Mouse (Mus musculus) Patski (cell line): Measurements from ENCODE around the gene AW551984. TPM values are rescaled to one million over a fixed set of nuclear protein-coding genes. Genes with fewer than 3 reads are reported as not detected.

Experiments used
- ATAC-seq: fragments of 100-300 bp; one replicate; pipeline ENCODE4 v1.8.0; 2021
- CTCF ChIA-PET: fragments of 350-600 bp; sonication (Branson Sonifier 250); formaldehyde crosslinking; loops from one replicate; lab custom pipeline; 2022; ENCODE audit warnings: inconsistent platforms; lab: Charles Lee
- POLR2A ChIA-PET: fragments of 350-600 bp; sonication (Branson Sonifier 250); formaldehyde crosslinking; loops from one replicate; lab custom pipeline; 2022; ENCODE audit warnings: antibody characterized with exemption, inconsistent platforms; lab: Charles Lee
- DNase-seq: peaks from one replicate; pipeline ENCODE4 v3.0.0-alpha.2; 2011; ENCODE audit warnings: low read depth, low spot score
- H3K27me3 ChIP-seq: fragments of 371-371 bp; one replicate; pipeline ENCODE4 v1.5.1; 2021
- CTCF ChIP-seq: fragments of 100-300 bp; IDR thresholded peaks from one replicate; pipeline ENCODE4 v1.5.1; 2021
- in situ Hi-C: fragments of 300-500 bp; cut with MboI; formaldehyde crosslinking; loops from 3 replicates; pipeline ENCODE4 v1.11.1; 2018; ENCODE audit warnings: low pct_unique_long_range_greater_than_20kb, mixed read lengths
- polyA plus RNA-seq: library from polyadenylated mRNA; unstranded; gene quantifications from one replicate; pipeline ENCODE4 v1.2.3, GENCODE M21; 2021

Gene AW551984
- polyA plus RNA-seq, 1 experiment from 2014 or later, result not detected

DNA sequence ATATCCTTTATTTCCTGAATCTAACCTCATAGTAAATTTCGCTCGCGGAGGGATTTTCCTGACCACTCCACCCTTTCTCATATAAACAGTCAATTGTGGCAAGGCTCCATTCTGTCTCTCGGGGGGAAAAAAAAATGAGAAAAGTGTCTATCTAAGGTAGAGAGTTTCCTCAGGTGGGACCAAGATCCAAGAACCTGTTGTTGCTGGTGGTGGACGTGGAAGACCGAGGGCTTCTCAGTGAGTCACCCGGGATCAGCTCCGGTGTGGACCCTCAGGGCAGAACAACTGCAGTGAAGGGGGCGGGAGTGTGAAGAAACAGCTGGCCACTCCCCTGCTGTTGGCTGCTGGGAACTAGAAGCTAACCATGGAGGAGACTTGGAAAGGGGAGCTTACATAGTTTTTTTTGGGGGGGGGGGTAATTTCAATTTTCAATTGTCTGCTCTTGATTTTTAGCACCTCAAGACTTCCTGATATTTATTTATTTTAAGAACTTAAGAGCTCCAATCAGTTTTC is 814 bp downstream of the AW551984 start:
- no peak for ATAC-seq
- TF ChIP-seq CTCF, result no peak
- in situ Hi-C loops, result no loop called here
- DNase-seq, result no peak
- ChIA-PET CTCF (no interaction called here), POLR2A (interaction anchor here (0.6 kb wide), 1 partner anchor 679 kb away, joined by 4 read pairs; no protein-coding TSS in a partner anchor)
- H3K27me3 ChIP-seq, result peaks cover 12% of the 10 kb centered on the region

DNA sequence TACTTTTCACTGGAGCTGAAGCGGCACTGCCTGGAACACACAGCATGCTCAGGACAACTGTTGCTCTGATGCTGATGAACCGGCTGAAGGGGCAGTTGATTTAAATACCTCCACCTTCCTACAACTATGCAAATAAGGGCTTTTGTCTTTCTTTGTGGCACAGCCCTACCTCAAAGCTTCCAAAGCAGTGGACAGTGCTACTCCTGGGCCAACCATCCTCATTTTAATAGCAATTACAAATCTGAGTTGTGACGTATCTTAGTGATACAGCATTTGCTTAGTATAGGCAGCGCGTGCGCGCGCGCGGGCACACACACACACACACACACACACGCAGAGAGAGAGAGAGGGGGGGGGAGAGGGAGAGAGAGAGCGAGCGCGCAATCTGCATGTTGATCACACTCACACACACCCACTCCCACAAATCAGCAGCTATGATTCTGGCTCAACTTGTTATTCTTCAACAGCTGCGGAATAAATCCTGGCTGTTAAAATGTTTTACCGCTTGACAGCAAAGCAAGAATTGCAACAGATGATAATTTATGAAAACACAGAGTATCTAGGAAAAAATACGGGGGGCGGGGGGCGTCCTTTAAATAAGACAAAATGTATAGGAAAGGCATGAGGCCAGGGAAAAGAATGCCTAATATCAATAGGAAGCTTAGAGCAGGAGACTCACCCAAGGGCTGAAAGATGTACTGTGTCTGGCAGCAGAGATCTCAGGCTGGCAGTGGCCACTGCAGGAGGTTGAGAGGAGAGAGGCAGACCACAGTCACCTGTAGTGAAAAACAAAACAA is 1.5 kb downstream of the AW551984 start:
- CTCF ChIA-PET, result no interaction called here
- in situ Hi-C loops, result no loop called here

GRCm38 (mm10) chr9:39577050-39577449 is 27.2 kb downstream of the AW551984 start:
- ChIA-PET CTCF (no interaction called here), POLR2A (interaction anchor here (0.6 kb wide), 1 partner anchor 20 kb away, joined by 4 read pairs; no protein-coding TSS in a partner anchor)
- in situ Hi-C loops, result no loop called here
- TF ChIP-seq CTCF, result no peak
- DNase-seq (no peak), ATAC-seq (no peak)
- H3K27me3 ChIP-seq, result peaks cover 5% of the 10 kb centered on the region

More for the DNA sequence above, 1.5 kb downstream of the AW551984 start:
- TF ChIP-seq CTCF, result no peak
- H3K27me3 ChIP-seq, result peaks cover 12% of the 10 kb centered on the region
- POLR2A ChIA-PET, result interaction anchor here (0.6 kb wide), 1 partner anchor 15 kb away, joined by 8 read pairs; no protein-coding TSS in a partner anchor
- DNase-seq, result no peak
- no peak for ATAC-seq

DNA sequence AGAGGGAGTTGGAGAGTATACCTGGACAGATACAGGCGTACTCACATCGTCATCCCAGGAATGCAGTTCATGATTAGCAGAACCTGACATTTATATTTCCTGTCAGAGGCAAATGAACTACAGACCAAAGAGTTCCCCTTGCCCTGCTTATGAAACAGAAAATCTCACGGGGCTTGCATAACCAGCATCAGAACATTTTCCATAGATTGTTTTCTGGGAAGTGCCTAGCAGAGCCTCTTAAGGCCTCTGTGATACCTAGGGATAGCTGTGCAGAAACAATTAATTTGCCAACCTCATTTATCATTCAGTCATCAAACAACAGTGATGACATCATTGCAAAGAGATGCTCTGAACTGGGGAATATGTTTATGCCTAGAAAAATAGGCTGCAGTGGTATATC is 28.7 kb downstream of the AW551984 start, which contains the start of gene Olfr959:
Gene Olfr959, minus strand, starts transcription at position 101 of the 400 bp plus-strand sequence.
- CTCF ChIA-PET, result no interaction called here

GRCm38 (mm10) chr9:39558349-39558647 is 45.9 kb downstream of the AW551984 start:
- H3K27me3 ChIP-seq, result peaks cover 7% of the 10 kb centered on the region
- no peak for TF ChIP-seq CTCF
- DNase-seq (no peak), ATAC-seq (no peak)
- in situ Hi-C loops, result no loop called here
- ChIA-PET POLR2A (no interaction called here), CTCF (interaction anchor here (1.7 kb wide), 1 partner anchor 10 kb away, joined by 4 read pairs; no protein-coding TSS in a partner anchor)

More for the DNA sequence above, 28.7 kb downstream of the AW551984 start, which contains the start of gene Olfr959:
- POLR2A ChIA-PET, result no interaction called here
- no peak for TF ChIP-seq CTCF
- H3K27me3 ChIP-seq, result peaks cover 5% of the 10 kb centered on the region
- ATAC-seq, result no peak
- no peak for DNase-seq
- in situ Hi-C loops, result no loop called here

- peaks cover 7% of the 10 kb centered on the region for H3K27me3 ChIP-seq
- no peak for ATAC-seq
- DNase-seq, result no peak
- ChIA-PET CTCF (interaction anchor here (1.7 kb wide), 1 partner anchor 10 kb away, joined by 4 read pairs; no protein-coding TSS in a partner anchor), POLR2A (no interaction called here)
- in situ Hi-C loops, result no loop called here
- no peak for TF ChIP-seq CTCF
These were observed 46.5 kb downstream of the AW551984 start for GRCm38 (mm10) chr9:39557529-39558348.

GRCm38 (mm10) chr9:39553946-39554345 is 50.3 kb downstream of the AW551984 start, which contains the start of gene Olfr958:
Gene Olfr958 (minus strand): TSS chr9:39554054.
- ATAC-seq (no peak), DNase-seq (no peak)
- ChIA-PET POLR2A (no interaction called here), CTCF (no interaction called here)
- no peak for TF ChIP-seq CTCF
- H3K27me3 ChIP-seq, result peaks cover 3% of the 10 kb centered on the region
- in situ Hi-C loops, result no loop called here

DNA sequence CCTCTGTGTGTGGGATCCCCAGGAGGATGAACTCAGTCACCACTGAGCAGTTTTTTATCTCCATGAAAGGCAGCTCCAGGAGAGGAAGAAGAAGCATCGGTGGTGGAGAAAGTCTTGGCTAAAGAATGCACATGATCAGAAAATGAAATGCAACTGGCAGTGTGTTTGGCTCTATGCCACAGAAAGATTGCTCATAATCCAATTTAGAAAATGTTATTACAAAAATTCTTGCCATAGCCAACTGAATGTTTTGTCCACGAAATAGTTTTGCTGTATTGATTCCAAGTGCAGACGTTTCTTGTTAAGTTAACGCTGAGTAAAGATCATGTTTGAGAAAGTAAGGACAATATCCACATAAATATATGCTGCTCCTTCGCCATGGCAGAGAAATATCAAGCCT is 53.4 kb downstream of the AW551984 start:
- ATAC-seq (no peak), DNase-seq (no peak)
- POLR2A ChIA-PET, result no interaction called here
- CTCF ChIA-PET, result no interaction called here
- in situ Hi-C loops, result no loop called here
- TF ChIP-seq CTCF, result no peak
- H3K27me3 ChIP-seq, result peaks cover 3% of the 10 kb centered on the region

Other genes starting within 250 kb of the AW551984 start
- not detected for gene Olfr951, start 217.0 kb downstream of the AW551984 start, polyA plus RNA-seq
- not detected for gene Olfr952, start 177.3 kb downstream of the AW551984 start, polyA plus RNA-seq
- not detected for gene Olfr954, start 147.7 kb downstream of the AW551984 start, polyA plus RNA-seq
- gene Olfr955, start 132.5 kb downstream of the AW551984 start, polyA plus RNA-seq, result not detected
- gene Olfr44, start 110.4 kb downstream of the AW551984 start, polyA plus RNA-seq, result not detected
- gene Olfr957, start 88.6 kb downstream of the AW551984 start, polyA plus RNA-seq, result not detected
- gene Olfr958, start 50.3 kb downstream of the AW551984 start, polyA plus RNA-seq, result not detected
- not detected for gene Olfr959, start 28.8 kb downstream of the AW551984 start, polyA plus RNA-seq
- gene Olfr148, start 6.3 kb upstream of the AW551984 start, polyA plus RNA-seq, result not detected
- gene Olfr960, start 17.0 kb upstream of the AW551984 start, polyA plus RNA-seq, result not detected
- not detected for gene Olfr961, start 40.7 kb upstream of the AW551984 start, polyA plus RNA-seq
- gene Olfr963, start 62.8 kb upstream of the AW551984 start, polyA plus RNA-seq, result not detected
- not detected for gene Olfr149, start 102.7 kb upstream of the AW551984 start, polyA plus RNA-seq
- not detected for gene Olfr965, start 107.0 kb upstream of the AW551984 start, polyA plus RNA-seq
- gene Olfr150, start 126.6 kb upstream of the AW551984 start, polyA plus RNA-seq, result not detected
- gene Olfr967, start 141.8 kb upstream of the AW551984 start, polyA plus RNA-seq, result not detected
- not detected for gene Olfr968, start 178.8 kb upstream of the AW551984 start, polyA plus RNA-seq
- not detected for gene Olfr969, start 186.5 kb upstream of the AW551984 start, polyA plus RNA-seq
- gene Olfr970, start 204.5 kb upstream of the AW551984 start, polyA plus RNA-seq, result not detected
- not detected for gene Olfr971, start 232.5 kb upstream of the AW551984 start, polyA plus RNA-seq